Mouse (Mus musculus) right cerebral cortex, postnatal 36 days (tissue): ENCODE measurements at regions not wholly inside any gene's neighbourhood (a gene's known extent, or its start where the extent isn't known, plus 50 kb on each side); places are given as distances from the start of the nearest gene placed in this dataset.
A peak's percentile ranks its signal among the peaks of the same experiment; 100 is the strongest.

Source experiments
- DNase-seq, 2 experiments: peaks; one replicate each; pipeline ENCODE4 v3.0.0; 2022; ENCODE audit warnings: low spot score in 2 of 2, mixed read lengths in 1 of 2

- DNase-seq: no peak
Observed at GRCm38 (mm10) chr2:43005686-43006085, 352.3 kb upstream of the Lrp1b start.

DNA sequence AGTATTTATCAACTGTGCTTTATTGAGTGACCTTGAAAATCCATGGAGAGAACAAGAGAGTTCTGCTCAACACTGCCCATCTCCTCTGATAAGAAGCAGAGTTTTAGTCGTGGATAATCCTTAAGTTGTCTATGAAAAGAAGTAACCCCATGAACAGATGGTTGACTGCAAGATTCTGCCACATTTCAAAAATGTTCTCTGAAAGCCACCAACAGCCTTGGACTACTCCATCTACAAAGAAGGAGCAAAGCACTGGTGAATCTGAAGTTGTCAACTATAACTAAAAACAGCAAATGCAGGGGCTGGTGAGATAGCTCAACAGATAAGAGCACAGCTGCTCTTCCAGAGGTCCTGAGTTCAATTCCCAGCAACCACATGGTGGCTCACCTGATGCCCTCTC is 337.6 kb upstream of the Lrp1b start:
- DNase-seq: peak; percentile 1 to 31

GRCm38 (mm10) chr2:42968741-42969140 is 315.3 kb upstream of the Lrp1b start:
- DNase-seq: peak; percentile 3 to 21
